Mouse (Mus musculus): ENCODE measurements around the gene Terf2ip.

Gene Terf2ip

GRCm38 (mm10) chr8:112010997-112011815 lies at the start of gene Terf2ip, which contains the start of gene Kars:
Gene Terf2ip (plus strand): TSS chr8:112011398.
Gene Kars (minus strand): TSS chr8:112011323.
- DNase-seq: peak; percentile 96

- DNase-seq: no peak
These were observed 48.6 kb upstream of the Terf2ip start for GRCm38 (mm10) chr8:111962589-111962988.

- DNase-seq: no peak
These were observed 48.1 kb upstream of the Terf2ip start for GRCm38 (mm10) chr8:111963091-111963490.

- DNase-seq: no peak
These were observed 47.7 kb upstream of the Terf2ip start for GRCm38 (mm10) chr8:111963546-111963945.

- no peak for DNase-seq
These were observed 46.8 kb upstream of the Terf2ip start for GRCm38 (mm10) chr8:111964351-111964750.

- DNase-seq: peak in 1 of 2 experiments; percentile 39
These were observed 46.2 kb upstream of the Terf2ip start for GRCm38 (mm10) chr8:111964849-111965561.

- no peak for DNase-seq
These were observed 43.8 kb upstream of the Terf2ip start for GRCm38 (mm10) chr8:111967246-111967870.

- no peak for DNase-seq
These were observed 42.7 kb upstream of the Terf2ip start for GRCm38 (mm10) chr8:111968541-111968940.

GRCm38 (mm10) chr8:111968991-111969390 lies 42.2 kb upstream of the Terf2ip start:
- no peak for DNase-seq

GRCm38 (mm10) chr8:111974138-111974537 lies 37.1 kb upstream of the Terf2ip start:
- DNase-seq: no peak

GRCm38 (mm10) chr8:111975706-111976105 lies 35.5 kb upstream of the Terf2ip start:
- no peak for DNase-seq

GRCm38 (mm10) chr8:111976326-111976725 lies 34.9 kb upstream of the Terf2ip start:
- DNase-seq: no peak

- no peak for DNase-seq
These were observed 33.1 kb upstream of the Terf2ip start for GRCm38 (mm10) chr8:111978147-111978546.

GRCm38 (mm10) chr8:111982116-111982515 lies 29.1 kb upstream of the Terf2ip start:
- DNase-seq: peak; percentile 29 to 32

- no peak for DNase-seq
These were observed 26.7 kb upstream of the Terf2ip start for GRCm38 (mm10) chr8:111984511-111984910.

GRCm38 (mm10) chr8:111989911-111990310 lies 21.3 kb upstream of the Terf2ip start:
- DNase-seq: peak; percentile 41 to 84

GRCm38 (mm10) chr8:111991278-111991677 lies 19.9 kb upstream of the Terf2ip start:
- DNase-seq: no peak

- peak; percentile 86 to 89 for DNase-seq
These were observed 19.0 kb upstream of the Terf2ip start, which contains the start of gene Adat1 for GRCm38 (mm10) chr8:111992013-111992702. Gene Adat1 (minus strand): TSS chr8:111992302.

- no peak for DNase-seq
These were observed 18.5 kb upstream of the Terf2ip start for GRCm38 (mm10) chr8:111992703-111993039.

- no peak for DNase-seq
These were observed 6.4 kb upstream of the Terf2ip start for GRCm38 (mm10) chr8:112004754-112005153.

- DNase-seq: no peak
These were observed 5.6 kb upstream of the Terf2ip start for GRCm38 (mm10) chr8:112005601-112006000.

GRCm38 (mm10) chr8:112007669-112008068 lies 3.5 kb upstream of the Terf2ip start:
- no peak for DNase-seq

- no peak for DNase-seq
These were observed 1.6 kb upstream of the Terf2ip start for GRCm38 (mm10) chr8:112009558-112009957.
